Mouse (Mus musculus) small intestine, adult 2 months (tissue): Measurements from ENCODE around the gene Synpo2.

Experiments used
- CTCF ChIP-seq: fragments of 200-500 bp; IDR thresholded peaks from 2 replicates; pipeline ENCODE4 v1.5.1; 2012; ENCODE audit warnings: low read depth, mild to moderate bottlenecking, control low read depth, inconsistent platforms, low read length, moderate library complexity, mixed read lengths; ENCODE audit not compliant: insufficient replicate concordance, insufficient read length; ENCODE audit errors: extremely low read depth
- POLR2A ChIP-seq: fragments of 200-500 bp; IDR thresholded peaks from 2 replicates; pipeline ENCODE4 v1.6.1; 2012; ENCODE audit warnings: low read depth, mild to moderate bottlenecking, control low read depth, inconsistent platforms, low read length, moderate library complexity

DNA sequence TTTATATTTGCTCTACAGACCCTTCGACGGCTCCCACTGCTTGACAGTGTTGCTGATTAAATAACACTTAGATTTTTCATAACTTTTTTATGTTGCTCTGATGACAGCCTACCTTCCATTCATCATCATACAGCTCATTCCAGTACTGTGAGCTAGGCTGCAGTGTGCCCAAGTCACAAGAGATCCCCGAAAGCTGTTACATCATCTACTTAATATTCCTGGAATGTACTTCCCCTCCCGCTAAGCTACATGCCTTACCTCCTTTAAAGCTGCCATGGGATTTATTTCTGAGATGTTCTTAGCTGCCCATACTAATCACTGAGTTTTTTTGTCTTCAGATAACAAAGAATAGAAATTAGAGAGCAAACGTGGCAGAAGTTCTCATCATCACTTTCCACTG lies 181.8 kb downstream of the Synpo2 start:
- TF ChIP-seq POLR2A (no peak), CTCF (no peak)
